Mouse (Mus musculus): ENCODE results near the gene Tpte. TPM values are rescaled to one million over a fixed set of nuclear protein-coding genes. Genes with fewer than 3 reads are reported as not detected.
"Not testable (repeated sequence)": the region's sequence is repeated elsewhere in the genome, so short reads cannot be mapped to it uniquely, and the experiment has no call there.

The Tpte gene
- polyA plus RNA-seq, 1 experiment from 2014 or later = not detected

DNA sequence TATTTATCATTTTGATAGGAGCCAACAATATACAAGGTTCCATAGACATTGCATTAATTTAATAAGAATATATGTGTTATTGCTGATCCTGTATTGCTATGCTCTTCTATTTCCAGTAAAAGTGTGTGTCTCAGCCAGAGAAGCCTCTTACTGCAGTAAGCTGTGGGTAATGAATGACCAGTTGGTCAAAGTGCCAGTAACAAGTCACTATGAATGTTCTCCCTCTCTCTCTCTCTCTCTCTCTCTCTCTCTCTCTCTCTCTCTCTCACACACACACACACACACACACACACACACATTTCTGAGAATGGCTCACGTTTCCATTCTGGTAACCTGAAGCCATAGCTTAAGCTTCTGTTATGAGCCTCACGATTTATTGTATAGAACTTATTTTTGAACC, 19.1 kb downstream of the Tpte start:
- H3K36me3 ChIP-seq (ENCODE audit: control insufficient read depth, insufficient read depth, low read length) = no peaks in the 10 kb centered on the region
- 55% methylated on average over 2 of the region's 2 CpGs for WGBS
- H3K27ac ChIP-seq (replicated peaks in 1 of 2; ENCODE audit: control insufficient read depth in 1 of 2, insufficient read depth in 1 of 2, low read depth in 2 of 2, low read length in 2 of 2) = no peak overlapping the region

DNA sequence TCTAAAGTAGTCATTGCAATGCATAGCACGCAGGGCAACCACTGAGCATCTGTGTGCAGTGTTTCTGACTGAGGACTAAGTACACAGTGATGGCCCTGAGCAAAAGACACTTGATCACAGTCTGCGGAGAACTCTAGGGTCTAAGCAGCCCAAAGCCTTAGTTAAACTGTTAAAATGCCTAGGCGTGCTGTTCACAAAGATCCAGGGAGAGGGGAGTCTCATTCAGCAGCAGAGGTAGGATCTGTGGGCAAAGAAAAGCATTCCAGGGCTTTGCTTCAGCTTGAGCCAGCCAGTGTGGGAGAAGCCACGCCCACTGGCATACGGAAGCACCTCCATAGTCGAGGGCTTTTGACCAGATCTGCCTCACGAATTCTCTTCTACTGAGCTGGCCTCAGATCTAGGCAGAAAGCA, 19.7 kb downstream of the Tpte start:
- no peaks in the 10 kb centered on the region for H3K27me3 ChIP-seq (ENCODE audit: control insufficient read depth, insufficient read depth, low read length)
- 22% methylated on average over 7 of the region's 7 CpGs for WGBS
- H3K9ac ChIP-seq (ENCODE audit: low read length) = no peak overlapping the region
- H3K36me3 ChIP-seq (ENCODE audit: control insufficient read depth, insufficient read depth, low read length) = no peaks in the 10 kb centered on the region
- no peaks in the 10 kb centered on the region for H3K9me3 ChIP-seq (ENCODE audit: control insufficient read depth, low read length)
- peak overlapping the region; percentile 13 to 27; a peak in 2 of 4 replicates for H3K4me3 ChIP-seq (ENCODE audit: control insufficient read depth in 1 of 2, insufficient read depth in 1 of 2, low read depth in 1 of 2, low read length in 2 of 2)
- peaks cover 0 to 4% of the 10 kb centered on the region in 2 experiments; a peak in 2 of 4 replicates for H3K4me1 ChIP-seq (ENCODE audit: control insufficient read depth in 2 of 2, insufficient read depth in 2 of 2, low read length in 2 of 2)
- no peak overlapping the region for H3K27ac ChIP-seq (replicated peaks in 1 of 2; ENCODE audit: control insufficient read depth in 1 of 2, insufficient read depth in 1 of 2, low read depth in 2 of 2, low read length in 2 of 2)
- H3K4me2 ChIP-seq (ENCODE audit: low read length) = peak overlapping the region; percentile 57
- no peak for ATAC-seq (ENCODE audit: insufficient number of reproducible peaks, insufficient read depth, low FRiP score, low read depth)

More for the DNA sequence above, 19.1 kb downstream of the Tpte start:
- H3K9me3 ChIP-seq (ENCODE audit: control insufficient read depth, low read length) = no peaks in the 10 kb centered on the region
- H3K27me3 ChIP-seq (ENCODE audit: control insufficient read depth, insufficient read depth, low read length) = no peaks in the 10 kb centered on the region
- no peak overlapping the region for H3K4me3 ChIP-seq (ENCODE audit: control insufficient read depth in 1 of 2, insufficient read depth in 1 of 2, low read depth in 1 of 2, low read length in 2 of 2)
- H3K4me1 ChIP-seq (ENCODE audit: control insufficient read depth in 2 of 2, insufficient read depth in 2 of 2, low read length in 2 of 2) = peaks cover 0 to 4% of the 10 kb centered on the region in 2 experiments; a peak in 2 of 4 replicates
- no peak overlapping the region for H3K4me2 ChIP-seq (ENCODE audit: low read length)
- H3K9ac ChIP-seq (ENCODE audit: low read length) = no peak overlapping the region
- ATAC-seq (ENCODE audit: insufficient number of reproducible peaks, insufficient read depth, low FRiP score, low read depth) = no peak

DNA sequence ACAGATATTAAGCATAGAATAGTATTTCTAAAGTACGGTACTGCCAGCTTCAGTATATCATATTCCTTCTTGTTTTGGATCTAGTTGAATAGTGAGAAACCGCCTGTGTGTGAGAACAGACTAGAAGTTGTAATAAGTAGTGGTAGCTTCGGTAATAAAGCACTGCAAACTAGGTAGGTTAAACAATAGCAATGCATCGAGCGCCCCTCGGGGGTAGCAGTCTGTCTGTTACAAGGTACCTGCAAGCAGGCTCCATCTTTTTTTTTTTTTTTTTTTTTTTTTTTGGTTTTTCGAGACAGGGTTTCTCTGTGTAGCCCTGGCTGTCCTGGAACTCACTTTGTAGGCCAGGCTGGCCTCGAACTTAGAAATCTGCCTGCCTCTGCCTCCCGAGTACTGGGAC, 20.8 kb downstream of the Tpte start:
- WGBS = 80% methylated on average over 8 of the region's 9 CpGs
- not testable (repeated sequence) for H3K4me2 ChIP-seq (ENCODE audit: low read length); H3K4me1 ChIP-seq (ENCODE audit: control insufficient read depth in 2 of 2, insufficient read depth in 2 of 2, low read length in 2 of 2); ATAC-seq (ENCODE audit: insufficient number of reproducible peaks, insufficient read depth, low FRiP score, low read depth); H3K9me3 ChIP-seq (ENCODE audit: control insufficient read depth, low read length); H3K36me3 ChIP-seq (ENCODE audit: control insufficient read depth, insufficient read depth, low read length); H3K4me3 ChIP-seq (ENCODE audit: control insufficient read depth in 1 of 2, insufficient read depth in 1 of 2, low read depth in 1 of 2, low read length in 2 of 2); H3K9ac ChIP-seq (ENCODE audit: low read length); H3K27me3 ChIP-seq (ENCODE audit: control insufficient read depth, insufficient read depth, low read length); H3K27ac ChIP-seq (replicated peaks in 1 of 2; ENCODE audit: control insufficient read depth in 1 of 2, insufficient read depth in 1 of 2, low read depth in 2 of 2, low read length in 2 of 2)

DNA sequence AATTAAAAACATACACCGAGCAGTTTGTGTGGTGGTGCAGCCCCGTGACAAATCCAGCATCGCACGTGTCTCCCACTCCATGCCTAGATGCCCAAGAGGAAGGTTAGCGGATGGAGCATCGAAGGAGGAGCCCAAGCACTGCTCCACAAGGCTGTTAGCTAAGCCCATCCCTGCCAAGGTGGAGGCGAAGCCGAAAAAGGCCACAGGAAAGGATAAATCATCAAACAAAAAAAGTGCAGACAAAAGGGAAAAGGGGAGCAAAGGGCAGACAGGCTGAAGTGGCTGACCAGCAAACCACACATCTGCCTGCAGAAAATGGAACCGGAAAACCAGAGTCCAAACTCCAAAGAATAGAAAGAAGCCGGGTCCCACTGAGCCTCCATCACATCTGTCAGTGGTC, 23.8 kb downstream of the Tpte start:
- Histone ChIP-seq H3K4me1 (ENCODE audit: control insufficient read depth in 2 of 2, insufficient read depth in 2 of 2, low read length in 2 of 2) (peaks cover 0 to 4% of the 10 kb centered on the region in 2 experiments; a peak in 2 of 4 replicates), H3K4me2 (ENCODE audit: low read length) (no peak overlapping the region), H3K9me3 (ENCODE audit: control insufficient read depth, low read length) (no peaks in the 10 kb centered on the region), H3K27ac (replicated peaks in 1 of 2; ENCODE audit: control insufficient read depth in 1 of 2, insufficient read depth in 1 of 2, low read depth in 2 of 2, low read length in 2 of 2) (no peak overlapping the region), H3K4me3 (ENCODE audit: control insufficient read depth in 1 of 2, insufficient read depth in 1 of 2, low read depth in 1 of 2, low read length in 2 of 2) (no peak overlapping the region), H3K36me3 (ENCODE audit: control insufficient read depth, insufficient read depth, low read length) (no peaks in the 10 kb centered on the region), H3K27me3 (ENCODE audit: control insufficient read depth, insufficient read depth, low read length) (no peaks in the 10 kb centered on the region), H3K9ac (ENCODE audit: low read length) (no peak overlapping the region)
- no peak for ATAC-seq (ENCODE audit: insufficient number of reproducible peaks, insufficient read depth, low FRiP score, low read depth)
- WGBS = 85% methylated on average over 10 of the region's 10 CpGs

DNA sequence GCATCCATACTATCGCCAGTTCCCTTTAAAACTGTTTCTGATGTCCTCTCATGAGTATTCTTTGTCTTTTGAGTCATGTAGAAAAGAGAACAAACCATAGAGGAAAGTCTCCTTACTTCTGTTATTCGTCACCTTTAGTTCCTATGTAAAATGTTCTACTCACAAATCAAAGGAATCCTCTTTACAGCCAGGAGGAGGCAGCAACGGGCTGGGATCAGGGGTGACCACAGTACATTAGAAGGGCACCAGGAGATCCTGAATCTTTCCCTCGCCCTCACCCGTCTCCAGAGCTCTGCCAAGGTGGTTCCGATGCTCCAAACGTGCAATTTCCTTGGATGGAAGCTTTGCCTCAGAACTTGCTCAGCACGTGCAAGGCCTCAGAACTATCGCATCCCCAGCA, 28.2 kb downstream of the Tpte start:
- WGBS = 69% methylated on average over 9 of the region's 9 CpGs
- H3K4me3 ChIP-seq (ENCODE audit: control insufficient read depth in 1 of 2, insufficient read depth in 1 of 2, low read depth in 1 of 2, low read length in 2 of 2) = no peak overlapping the region
- no peaks in the 10 kb centered on the region for H3K27me3 ChIP-seq (ENCODE audit: control insufficient read depth, insufficient read depth, low read length)
- H3K27ac ChIP-seq (replicated peaks in 1 of 2; ENCODE audit: control insufficient read depth in 1 of 2, insufficient read depth in 1 of 2, low read depth in 2 of 2, low read length in 2 of 2) = no peak overlapping the region
- H3K9ac ChIP-seq (ENCODE audit: low read length) = no peak overlapping the region
- ATAC-seq (ENCODE audit: insufficient number of reproducible peaks, insufficient read depth, low FRiP score, low read depth) = no peak
- no peak overlapping the region for H3K4me2 ChIP-seq (ENCODE audit: low read length)
- H3K36me3 ChIP-seq (ENCODE audit: control insufficient read depth, insufficient read depth, low read length) = no peaks in the 10 kb centered on the region
- no peaks in the 10 kb centered on the region for H3K4me1 ChIP-seq (ENCODE audit: control insufficient read depth in 2 of 2, insufficient read depth in 2 of 2, low read length in 2 of 2)
- no peaks in the 10 kb centered on the region for H3K9me3 ChIP-seq (ENCODE audit: control insufficient read depth, low read length)

DNA sequence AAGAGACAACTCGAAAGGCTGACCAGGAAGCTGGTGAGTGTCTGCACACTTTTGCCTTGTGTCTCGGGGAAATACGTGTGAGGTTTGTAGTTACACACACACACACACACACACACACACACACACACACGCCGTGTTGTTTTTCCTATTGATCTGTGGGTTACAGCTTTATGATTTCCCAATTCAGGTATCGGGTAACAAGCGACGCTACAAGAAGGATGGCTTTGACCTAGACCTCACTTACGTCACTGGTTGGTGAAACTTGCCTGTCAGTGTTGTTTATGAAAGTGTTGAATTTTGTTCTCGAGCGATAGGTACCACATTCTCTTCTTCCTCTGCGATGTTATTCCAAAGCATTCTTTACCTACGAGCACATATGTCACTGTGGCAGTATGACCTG, 52.2 kb downstream of the Tpte start:
- H3K27ac ChIP-seq (replicated peaks in 1 of 2; ENCODE audit: control insufficient read depth in 1 of 2, insufficient read depth in 1 of 2, low read depth in 2 of 2, low read length in 2 of 2) = no peak overlapping the region
- no peaks in the 10 kb centered on the region for H3K9me3 ChIP-seq (ENCODE audit: control insufficient read depth, low read length)
- no peaks in the 10 kb centered on the region for H3K27me3 ChIP-seq (ENCODE audit: control insufficient read depth, insufficient read depth, low read length)
- H3K4me3 ChIP-seq (ENCODE audit: control insufficient read depth in 1 of 2, insufficient read depth in 1 of 2, low read depth in 1 of 2, low read length in 2 of 2) = no peak overlapping the region
- no peak overlapping the region for H3K4me2 ChIP-seq (ENCODE audit: low read length)
- no peak overlapping the region for H3K9ac ChIP-seq (ENCODE audit: low read length)
- H3K36me3 ChIP-seq (ENCODE audit: control insufficient read depth, insufficient read depth, low read length) = no peaks in the 10 kb centered on the region
- no peak for ATAC-seq (ENCODE audit: insufficient number of reproducible peaks, insufficient read depth, low FRiP score, low read depth)
- 82% methylated on average over 13 of the region's 13 CpGs for WGBS
- H3K4me1 ChIP-seq (ENCODE audit: control insufficient read depth in 2 of 2, insufficient read depth in 2 of 2, low read length in 2 of 2) = no peaks in the 10 kb centered on the region

DNA sequence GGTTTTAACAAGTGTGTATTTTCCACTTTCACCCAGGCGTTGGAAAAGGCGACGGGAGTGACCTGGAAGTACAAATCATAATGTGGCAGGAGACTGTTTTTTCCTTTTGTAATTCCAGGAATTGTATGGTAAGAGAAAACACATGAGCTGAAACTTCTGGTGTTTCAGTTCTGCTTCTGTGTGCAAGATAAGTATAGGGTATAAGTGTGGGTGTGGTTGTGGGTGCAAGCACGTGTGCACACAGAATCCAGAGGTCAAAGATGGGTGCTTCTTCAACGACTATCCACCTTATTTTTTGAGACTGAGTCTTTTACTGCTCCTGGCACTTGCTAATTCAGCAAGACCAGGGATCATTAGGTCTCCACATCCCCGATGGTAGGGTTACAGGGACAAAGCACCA, 76.1 kb downstream of the Tpte start:
- Histone ChIP-seq H3K4me1 (ENCODE audit: control insufficient read depth in 2 of 2, insufficient read depth in 2 of 2, low read length in 2 of 2) (no peaks in the 10 kb centered on the region), H3K27me3 (ENCODE audit: control insufficient read depth, insufficient read depth, low read length) (no peaks in the 10 kb centered on the region), H3K27ac (replicated peaks in 1 of 2; ENCODE audit: control insufficient read depth in 1 of 2, insufficient read depth in 1 of 2, low read depth in 2 of 2, low read length in 2 of 2) (no peak overlapping the region), H3K9me3 (ENCODE audit: control insufficient read depth, low read length) (no peaks in the 10 kb centered on the region), H3K4me3 (ENCODE audit: control insufficient read depth in 1 of 2, insufficient read depth in 1 of 2, low read depth in 1 of 2, low read length in 2 of 2) (no peak overlapping the region), H3K9ac (ENCODE audit: low read length) (no peak overlapping the region), H3K4me2 (ENCODE audit: low read length) (no peak overlapping the region), H3K36me3 (ENCODE audit: control insufficient read depth, insufficient read depth, low read length) (no peaks in the 10 kb centered on the region)
- WGBS = 75% methylated on average over 6 of the region's 6 CpGs
- no peak for ATAC-seq (ENCODE audit: insufficient number of reproducible peaks, insufficient read depth, low FRiP score, low read depth)

DNA sequence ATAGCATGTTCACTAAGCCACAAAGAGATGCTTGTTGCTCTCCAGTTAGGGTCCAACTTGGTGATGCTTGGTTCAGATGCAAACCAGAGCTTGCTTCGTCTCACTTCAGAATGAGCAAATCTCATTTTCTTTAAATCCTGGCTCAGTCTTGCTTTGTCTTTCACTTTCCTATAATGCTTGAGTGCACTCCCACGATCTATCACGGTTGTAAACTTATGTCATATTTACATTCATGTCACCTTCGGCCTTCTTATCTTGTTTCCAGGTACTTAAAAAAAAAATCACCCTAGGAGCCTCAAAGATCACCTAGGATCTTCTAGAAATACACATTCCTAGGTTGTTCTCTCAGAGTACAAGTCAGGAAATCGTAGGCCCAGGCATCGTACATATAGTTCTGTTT, 76.6 kb downstream of the Tpte start:
- Histone ChIP-seq H3K4me2 (ENCODE audit: low read length) (no peak overlapping the region), H3K4me1 (ENCODE audit: control insufficient read depth in 2 of 2, insufficient read depth in 2 of 2, low read length in 2 of 2) (no peaks in the 10 kb centered on the region), H3K36me3 (ENCODE audit: control insufficient read depth, insufficient read depth, low read length) (no peaks in the 10 kb centered on the region), H3K9me3 (ENCODE audit: control insufficient read depth, low read length) (no peaks in the 10 kb centered on the region), H3K27me3 (ENCODE audit: control insufficient read depth, insufficient read depth, low read length) (no peaks in the 10 kb centered on the region), H3K9ac (ENCODE audit: low read length) (no peak overlapping the region), H3K27ac (replicated peaks in 1 of 2; ENCODE audit: control insufficient read depth in 1 of 2, insufficient read depth in 1 of 2, low read depth in 2 of 2, low read length in 2 of 2) (no peak overlapping the region), H3K4me3 (ENCODE audit: control insufficient read depth in 1 of 2, insufficient read depth in 1 of 2, low read depth in 1 of 2, low read length in 2 of 2) (no peak overlapping the region)
- no peak for ATAC-seq (ENCODE audit: insufficient number of reproducible peaks, insufficient read depth, low FRiP score, low read depth)
- 80% methylated on average over 6 of the region's 6 CpGs for WGBS
